Mouse (Mus musculus) embryo, embryonic 10 days (tissue): Measurements from ENCODE around the gene Btbd9.

ENCODE experiments used
- DNase-seq: peaks from one replicate; pipeline ENCODE4 v3.0.0-alpha.2; 2015; ENCODE audit warnings: low spot score

Gene Btbd9

DNA sequence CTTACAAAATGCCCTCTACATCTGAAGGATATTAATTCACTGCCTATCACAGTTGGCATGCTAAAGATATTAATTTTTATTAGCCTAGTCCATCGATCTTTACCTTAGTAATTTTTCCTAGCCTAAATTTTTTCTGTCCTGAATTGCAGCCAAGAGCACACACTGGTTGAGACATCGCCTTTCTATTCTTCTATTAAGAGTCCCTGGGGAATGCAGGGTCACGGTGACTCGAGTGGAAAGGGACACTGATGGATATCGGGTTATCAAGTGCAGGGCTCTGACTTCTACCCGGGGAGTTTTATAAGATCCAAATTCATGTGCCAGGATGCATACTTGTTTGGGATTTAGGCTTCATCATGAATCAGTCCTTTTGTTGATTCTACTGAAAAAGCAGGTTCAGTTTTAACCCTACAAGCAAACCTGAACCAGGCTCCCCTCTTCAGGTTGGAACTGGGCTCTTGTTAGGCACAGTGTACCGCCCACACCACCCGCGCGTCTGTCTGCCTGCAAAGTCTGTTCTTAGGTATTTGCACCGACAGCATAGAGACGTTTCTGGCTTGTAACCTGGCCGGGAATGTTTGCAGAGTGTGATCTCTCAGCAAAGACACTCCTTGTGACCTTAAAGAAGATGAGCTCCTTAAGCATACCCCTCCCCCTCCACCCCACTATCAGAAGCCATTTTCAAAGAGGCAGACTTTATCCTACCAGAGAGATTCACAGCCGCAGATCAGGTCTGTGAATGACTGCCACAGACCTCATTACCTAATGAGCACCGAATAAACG, 297.5 kb downstream of the Btbd9 start:
- no peak for DNase-seq

DNA sequence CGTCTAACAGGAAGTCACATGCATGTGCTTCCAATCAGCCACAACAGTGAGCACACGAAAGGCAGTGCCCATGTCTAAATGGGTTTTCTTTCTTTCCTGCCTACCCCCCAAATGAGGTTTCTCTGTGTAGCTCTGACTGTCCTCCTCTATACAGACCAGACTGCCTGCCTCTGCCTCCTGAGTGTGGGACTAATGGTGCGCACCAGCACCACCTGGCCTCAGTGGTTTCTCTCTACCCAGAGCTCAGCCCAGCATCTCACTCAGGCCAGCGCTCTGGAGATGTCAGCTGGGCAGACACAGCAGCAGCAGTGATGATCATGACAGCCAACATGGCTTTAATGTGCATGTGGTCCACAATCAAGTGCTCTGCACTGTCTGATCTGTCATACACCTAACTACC, 299.8 kb downstream of the Btbd9 start:
- DNase-seq, result no peak

DNA sequence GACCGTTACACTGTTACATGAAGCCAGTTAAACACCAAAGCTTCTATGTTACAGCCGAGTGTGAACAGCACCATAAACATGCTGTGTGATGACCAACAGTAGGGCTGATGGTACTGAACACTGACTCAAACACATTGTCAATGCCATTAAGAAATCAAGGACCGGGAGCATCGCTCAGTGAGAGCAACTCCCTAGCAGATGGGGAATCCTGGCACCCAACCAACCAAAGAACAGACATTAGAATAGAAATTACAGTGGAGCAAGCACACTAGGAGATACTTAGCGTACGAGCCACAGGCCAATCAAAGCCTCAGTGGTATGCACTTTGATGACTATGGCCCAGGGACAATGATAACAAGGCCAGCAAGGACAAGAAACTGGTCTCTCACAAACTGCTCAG, 303.5 kb downstream of the Btbd9 start:
- DNase-seq, result no peak

DNA sequence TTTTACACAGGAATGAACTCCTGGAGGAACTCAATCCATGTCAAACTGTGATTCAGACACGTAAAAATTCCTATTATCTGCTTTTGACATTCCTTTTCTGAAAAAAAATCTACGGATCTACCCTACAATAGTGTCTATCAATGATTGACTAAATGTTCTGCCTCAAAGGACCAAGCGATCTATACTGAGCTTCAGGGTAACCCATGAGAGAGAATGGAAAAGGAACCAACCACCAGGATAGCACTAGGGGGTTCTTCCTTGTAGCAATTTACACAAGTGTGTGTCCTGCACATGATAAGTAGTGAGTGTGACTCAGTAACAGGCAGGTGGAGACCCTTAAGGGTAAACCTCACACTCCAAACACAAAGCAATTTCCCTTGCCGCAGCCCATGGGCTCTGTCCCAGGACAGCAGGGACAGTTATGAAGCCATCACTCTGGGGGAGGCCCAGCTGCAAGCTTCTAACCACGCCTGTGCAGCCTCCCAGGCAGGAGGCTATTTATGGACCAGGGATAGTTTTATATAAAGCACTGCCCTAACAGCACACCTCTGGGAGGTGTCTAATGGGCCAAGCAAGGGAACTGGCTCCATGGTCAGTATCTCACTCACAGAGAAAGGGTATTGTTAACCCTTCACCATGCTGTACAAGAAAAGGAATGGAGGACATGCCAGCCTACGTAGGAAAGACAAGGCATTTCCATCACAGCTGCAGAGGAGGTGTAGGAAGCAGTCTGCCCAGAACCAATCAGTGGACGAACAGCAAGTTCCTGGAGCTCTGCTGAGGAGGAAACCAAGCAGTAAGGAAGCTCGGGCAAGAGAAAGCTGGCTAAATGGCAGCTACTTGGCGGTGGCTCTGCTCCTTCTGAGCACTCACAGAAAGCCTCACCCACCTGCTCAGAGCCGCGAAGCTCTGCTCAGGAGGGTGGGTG, 306.9 kb downstream of the Btbd9 start:
- no peak for DNase-seq

DNA sequence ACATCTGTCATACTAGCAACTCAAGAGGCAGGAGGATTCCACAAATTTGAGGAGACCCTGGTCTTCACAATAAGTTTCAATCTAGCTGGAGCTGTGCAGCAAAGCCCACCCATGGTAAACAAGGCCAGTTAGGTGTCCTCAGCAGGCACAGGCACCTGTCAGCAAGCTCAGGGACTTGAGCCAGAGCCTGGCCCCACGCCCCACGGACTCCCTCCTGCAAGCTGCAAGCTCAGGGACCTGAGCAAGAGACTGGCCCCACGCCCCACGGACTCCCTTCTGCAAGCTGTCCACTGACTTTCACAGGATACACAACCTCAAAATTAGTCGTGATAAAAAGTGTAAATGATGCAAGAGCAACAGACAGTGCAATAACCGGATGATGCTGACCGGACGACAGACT, 307.8 kb downstream of the Btbd9 start:
- no peak for DNase-seq

DNA sequence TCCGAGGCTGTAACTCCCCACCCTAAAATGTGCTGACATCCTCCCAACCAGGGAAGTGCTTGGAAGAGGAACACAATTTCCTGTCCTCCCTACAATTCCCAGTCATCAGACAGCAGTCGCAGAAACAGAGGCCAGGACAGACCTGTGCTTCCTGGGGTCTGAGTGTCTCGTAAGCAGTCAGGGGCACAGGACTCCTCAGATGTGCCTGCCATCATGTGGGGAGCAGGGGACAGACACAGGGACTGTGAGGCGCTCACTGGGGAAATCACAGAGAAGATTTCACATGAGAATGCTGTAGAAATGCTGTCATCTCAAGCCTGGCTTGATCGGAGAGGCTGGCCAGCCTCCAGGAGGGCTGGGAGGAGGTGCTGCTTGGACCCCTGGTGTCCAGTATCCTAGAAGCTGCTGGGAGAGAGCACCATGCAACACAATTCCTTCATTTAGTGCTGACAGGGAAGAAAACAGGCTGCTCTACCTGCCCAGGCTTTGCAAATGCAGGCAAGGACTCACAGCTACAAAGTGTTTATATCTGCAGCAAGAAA, 308.8 kb downstream of the Btbd9 start:
- no peak for DNase-seq

DNA sequence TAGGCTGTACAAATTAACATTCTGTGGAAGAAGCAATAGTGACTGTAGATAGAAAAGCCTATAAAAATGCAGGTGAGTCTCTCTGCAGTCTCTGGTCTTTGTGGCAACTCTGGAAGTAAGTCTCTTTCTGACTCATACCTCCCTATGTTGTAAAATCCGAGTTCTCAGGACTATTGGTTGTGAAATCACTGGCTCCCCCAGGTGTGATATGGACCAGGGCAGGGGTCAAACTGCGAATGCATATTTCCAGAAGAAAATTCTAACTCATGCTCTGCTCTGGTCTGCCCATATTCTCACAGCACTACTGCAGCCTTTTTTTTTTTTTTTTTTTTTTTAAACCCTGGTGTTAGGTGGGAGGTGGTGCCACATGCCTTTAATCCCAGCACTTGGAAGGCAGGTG, 312.8 kb downstream of the Btbd9 start:
- DNase-seq, result no peak

DNA sequence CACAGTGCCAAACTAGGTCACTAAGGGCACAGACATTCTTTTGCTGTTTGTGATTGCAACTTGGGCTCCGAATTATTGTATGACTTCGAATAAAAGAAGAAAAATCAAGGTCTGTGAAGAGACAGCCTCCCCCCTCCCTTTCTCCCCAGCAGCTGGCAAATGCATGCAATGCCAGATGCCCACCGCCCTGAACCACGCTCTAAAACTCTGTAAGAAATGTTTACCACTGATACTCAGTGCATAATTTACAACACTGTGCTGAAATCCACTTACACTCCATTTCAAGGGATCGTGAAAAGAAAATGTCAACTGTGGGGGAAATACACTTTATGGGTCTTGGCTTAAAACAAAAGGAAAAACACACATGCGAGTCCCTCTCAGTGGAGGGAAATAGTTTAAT, 313.3 kb downstream of the Btbd9 start:
- DNase-seq, result no peak

DNA sequence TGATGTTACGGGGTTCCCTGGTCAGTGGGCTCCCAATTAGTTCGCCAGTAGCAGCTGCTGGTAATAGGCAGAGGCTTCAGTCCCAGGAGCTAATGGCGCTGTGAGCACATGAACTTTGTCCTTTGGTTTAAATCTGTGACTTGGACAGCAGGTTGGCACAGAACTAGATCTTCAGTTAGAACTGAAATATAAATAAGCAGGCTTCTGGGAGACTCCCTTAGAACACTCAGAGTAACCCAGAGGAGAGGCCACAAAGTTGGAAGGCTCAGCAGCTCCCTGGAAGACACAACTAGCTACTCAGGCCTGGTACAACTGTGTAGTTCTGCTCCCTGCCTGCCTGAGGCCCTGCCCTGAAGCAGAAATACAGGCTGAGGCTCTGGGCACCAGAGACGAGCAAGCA, 313.8 kb downstream of the Btbd9 start:
- no peak for DNase-seq

DNA sequence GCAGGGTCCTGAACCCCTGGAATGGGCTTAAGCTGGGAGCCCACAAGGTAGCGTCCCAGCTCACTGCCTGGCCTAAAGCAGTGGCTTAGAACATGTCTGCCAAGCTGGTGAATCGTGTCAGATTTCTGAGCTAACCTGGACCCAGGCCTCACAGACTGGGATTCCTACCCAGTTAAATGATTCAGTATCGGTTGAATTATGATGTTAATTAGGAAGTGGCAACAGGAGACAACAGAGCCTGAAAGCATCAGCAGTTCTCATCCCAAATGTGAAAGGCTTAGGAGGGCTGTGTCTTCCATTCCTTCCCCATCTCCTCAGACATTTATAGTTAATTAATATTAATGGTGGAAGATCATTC, 314.3 kb downstream of the Btbd9 start:
- DNase-seq, result no peak

DNA sequence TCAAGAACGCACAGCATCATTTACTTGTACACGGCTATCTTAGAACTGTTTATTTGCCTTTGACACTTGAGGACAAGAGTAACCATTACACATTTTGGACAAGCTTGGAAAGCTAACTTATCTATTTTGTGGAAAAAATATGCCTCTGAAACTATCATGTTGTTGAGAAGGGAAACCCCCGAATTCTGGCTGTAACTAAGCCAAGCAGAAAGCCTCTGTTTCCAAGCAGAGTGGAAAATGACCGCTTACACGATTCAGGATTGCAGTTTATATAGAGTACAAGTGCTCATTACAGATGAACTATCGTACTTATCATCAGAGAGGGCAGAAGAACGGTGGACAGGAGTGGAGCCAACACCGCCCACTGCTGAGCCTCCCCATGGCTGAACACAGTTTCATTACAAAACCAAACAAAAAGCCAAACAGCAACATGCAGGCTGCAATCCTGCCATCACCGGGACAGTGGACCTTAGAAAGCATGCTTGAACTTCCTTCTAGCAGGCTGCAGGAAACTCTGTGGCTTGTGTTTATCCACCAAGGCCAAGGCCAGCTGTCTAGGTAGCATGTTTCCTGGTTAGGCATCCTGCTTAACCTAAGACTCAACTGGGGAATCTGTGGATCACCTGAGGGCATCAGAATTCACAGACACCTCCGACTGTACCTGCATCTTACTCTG, 314.8 kb downstream of the Btbd9 start:
- no peak for DNase-seq

DNA sequence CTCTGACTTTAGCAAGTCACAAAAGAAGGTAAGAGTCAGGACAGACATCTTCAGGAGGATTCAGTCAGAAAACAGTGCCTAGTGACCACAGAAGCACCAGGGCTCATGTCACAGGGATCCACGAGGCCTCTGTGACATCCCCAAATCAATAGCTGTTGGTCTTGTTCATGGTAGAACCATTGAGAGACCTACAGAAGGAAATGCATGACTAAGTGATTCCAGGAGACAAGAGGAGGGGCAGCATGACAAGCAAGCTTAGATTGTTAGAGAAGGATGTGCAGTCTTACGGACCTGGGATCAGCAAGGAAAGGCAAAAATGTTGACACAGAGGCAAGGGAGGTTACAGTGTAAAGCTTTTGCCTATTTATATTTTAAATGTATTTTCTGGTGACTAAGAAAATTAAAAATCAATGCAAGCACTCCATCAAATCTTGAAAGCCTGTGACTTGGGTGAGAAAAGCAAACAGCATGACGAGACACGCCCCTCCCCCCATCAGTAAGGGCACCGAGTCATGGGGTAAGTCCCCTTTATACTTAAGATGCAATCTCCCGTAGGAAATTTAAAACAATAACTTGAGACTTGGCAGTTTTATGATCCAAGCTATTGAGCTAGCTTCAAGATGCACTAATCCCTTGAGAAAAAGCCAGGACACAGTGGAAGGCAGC, 315.5 kb downstream of the Btbd9 start:
- no peak for DNase-seq

DNA sequence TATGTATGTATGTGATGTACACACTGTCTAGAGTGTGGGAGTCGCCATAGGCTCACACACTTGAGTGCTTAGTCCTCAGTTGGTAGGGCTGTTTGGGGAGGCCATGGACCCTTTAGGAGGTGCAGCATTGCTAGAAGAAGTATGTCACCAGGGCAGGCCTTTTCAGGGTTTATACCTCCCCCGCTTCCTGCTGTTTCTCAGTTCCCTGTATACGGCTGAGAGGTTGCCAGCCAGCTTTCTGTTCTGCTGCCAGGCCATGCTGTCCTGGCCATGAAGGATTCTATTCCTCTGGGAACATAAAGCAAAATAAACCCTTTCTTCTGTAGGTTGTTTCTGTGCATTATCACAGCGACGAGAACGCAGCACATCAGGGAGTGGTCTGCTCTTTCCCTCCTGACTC, 316.4 kb downstream of the Btbd9 start:
- no peak for DNase-seq

DNA sequence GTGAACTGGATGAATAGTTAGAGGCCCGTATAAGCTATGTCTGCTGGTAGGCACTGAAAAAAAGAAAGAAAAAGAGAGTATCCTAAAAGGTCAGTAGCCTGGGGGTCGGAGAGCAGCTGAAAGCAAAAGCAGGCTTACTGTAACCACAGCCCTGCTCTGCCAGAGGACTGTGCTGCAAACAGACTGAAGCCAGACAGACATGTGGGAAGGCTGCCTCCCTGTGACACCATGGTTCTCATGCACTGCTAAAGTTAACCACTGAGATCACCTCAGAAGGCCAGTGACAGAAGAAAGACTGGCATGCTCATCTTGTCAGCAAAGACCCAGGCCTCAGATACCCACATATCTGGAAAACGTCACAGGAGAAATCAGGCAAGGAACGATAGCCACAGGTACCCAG, 317.8 kb downstream of the Btbd9 start:
- DNase-seq, result no peak

DNA sequence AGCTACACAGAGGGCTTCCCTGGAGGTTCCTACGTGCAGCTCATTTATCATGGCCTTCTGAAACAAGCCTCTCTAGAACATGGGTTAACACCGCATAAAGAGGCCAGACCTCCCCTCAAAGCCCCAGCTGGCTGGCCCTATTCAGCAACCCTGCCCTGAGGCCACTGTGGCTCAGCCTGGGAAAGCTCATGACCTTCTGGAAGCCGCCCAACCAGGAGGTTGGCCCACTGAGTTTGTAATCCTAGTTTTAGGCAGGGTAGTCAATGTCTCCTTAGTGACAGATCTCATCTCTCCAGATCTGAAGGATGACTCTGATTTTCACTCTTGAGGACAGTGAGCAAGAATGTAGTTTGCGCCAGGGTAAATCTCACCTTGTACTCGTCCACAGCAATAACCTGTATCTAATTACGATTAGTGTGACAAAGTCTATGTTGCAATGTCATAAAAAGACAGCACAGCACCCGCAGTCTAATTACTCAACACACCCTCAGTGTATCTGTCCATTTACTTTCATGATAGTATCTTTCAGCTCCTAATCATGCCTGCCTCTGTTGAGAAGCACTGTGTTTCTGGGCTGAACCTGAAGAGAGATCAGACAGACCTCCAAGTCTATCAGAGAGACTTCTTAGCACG, 320.2 kb downstream of the Btbd9 start:
- DNase-seq, result peak; percentile 54

DNA sequence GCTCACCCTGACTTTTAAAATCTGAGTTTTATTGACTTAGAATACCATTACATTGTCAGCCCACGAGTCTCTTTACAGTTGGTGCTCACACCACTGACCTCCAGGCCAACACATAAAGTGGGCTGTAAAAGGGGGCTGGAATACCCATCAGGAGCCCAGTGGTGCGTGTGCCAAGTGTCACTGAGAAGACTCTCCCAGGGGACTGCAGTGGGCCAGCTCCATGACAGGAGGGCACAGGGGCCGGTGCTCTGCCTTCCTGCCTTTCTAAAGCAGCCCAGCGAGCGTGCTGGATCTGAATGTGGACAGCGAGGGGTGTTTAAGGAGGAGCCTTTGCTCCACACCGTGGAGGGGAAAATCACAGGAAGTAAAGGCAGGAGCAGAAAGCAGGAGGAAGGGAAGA, 322.4 kb downstream of the Btbd9 start:
- no peak for DNase-seq

DNA sequence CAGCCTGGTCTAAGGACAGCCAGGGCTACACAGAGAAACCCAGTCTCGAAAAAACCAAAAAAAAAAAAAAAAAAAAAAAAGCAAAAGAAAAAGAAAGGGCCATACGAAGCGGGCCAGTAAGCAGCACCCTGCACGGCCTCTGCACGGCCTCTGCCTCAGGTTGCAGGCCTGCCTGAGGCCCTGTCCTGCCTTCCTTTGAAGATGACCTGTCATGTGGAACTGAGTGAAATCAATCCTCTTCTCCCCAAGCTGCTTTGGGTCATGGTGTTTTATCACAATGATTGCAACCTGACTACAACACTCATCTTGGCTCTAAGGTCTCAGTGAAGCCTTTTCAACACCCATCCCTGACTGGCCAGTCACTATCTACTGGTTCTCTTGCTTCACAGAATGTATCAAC, 323.3 kb downstream of the Btbd9 start:
- no peak for DNase-seq

DNA sequence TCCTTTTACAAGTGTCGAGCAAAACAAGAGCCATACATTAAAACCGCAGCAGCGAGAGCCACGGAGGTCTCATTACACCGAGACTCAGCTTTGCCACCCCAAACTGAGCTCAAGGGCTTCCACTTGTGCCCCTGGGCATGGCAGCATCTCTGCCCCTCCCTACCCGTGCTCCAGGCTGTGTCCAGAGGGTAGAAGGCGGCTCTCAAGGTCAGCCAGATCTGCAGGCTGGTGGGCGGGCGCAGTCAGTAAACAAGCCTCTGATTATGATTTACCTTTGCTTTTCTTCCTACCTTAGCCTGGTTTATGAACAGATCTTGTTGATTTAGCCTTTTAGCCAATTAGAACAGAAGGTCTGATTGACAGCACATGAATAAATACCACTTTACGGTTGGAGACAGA, 331.0 kb downstream of the Btbd9 start:
- DNase-seq, result no peak

DNA sequence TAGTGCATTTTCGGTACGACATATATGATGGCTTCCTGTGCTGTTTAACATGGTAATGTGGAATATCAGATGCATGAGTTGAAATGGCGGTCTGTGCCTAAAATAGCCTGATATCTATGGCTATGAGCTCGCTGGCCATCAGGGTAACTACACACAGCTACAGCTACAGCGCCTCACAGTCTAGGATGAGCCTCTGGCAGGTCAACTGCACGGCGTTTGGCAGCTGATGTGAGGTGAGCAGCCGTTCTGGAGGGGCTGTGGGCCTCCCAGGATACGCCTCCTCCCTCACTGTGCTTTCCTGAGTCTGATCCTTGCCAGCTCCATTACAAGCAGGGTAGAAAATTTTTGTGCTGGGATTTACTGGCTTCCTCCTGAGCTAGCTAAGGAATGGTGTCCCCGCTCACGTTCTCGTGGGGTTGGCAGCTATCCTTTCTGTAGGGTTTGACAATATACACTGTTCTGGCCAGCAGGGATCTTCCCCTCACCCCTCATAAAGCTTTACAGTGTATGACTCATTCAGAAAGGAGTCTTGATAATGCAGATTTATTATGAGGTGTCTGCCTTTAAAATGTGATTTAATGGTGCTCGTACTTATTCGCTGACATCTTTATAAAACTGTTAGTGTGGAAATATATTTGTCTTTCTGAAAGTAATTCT, 331.5 kb downstream of the Btbd9 start:
- no peak for DNase-seq

DNA sequence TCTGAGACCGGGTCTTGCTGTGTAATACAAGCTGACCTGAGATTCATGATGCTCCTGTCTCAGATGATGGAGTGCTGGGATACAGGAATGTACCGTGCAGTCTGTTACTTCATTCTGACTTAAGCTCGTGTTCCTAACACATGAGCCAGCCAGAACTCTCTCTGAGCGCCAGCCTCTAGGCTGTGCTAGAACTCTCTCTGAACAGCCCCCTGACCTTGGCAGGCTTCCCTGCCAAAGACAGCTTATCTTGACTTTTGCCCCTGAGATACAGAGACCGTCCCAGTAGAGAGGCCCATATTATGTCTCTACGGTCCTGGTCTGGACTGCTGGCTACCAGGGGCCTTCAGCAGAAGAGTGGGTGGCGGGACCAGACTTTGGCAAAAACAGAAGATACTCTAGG, 332.7 kb downstream of the Btbd9 start:
- no peak for DNase-seq

DNA sequence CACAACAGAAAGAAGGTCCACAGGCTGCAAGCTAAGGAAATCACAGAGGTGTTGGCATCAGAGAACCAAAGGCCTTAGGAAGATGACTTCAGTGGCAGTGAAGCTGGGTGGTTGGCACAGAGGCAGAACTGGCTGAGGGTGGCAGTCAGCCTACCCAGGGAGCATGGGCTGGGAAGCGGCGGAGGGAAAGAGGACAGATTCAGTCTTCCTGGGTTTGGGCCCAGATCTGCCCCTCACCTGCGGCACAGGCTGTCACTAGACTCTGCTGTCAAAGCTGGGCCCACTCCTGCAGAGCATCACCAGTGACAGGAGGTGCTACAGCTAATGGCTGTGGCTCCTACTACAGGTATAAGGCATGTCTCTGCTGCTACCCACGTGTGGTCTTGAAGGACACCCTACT, 333.6 kb downstream of the Btbd9 start:
- no peak for DNase-seq
